Mouse (Mus musculus): ENCODE data around the gene Zfp971.
"Not testable (repeated sequence)": the region's sequence is repeated elsewhere in the genome, so short reads cannot be mapped to it uniquely, and the experiment has no call there.

Zfp971 gene

GRCm38 (mm10) chr2:178023011-178023611 is at the start of gene Zfp971:
TSS of gene Zfp971 (plus strand) at chr2:178023284.
- DNase-seq (ENCODE audit: low spot score): peak; percentile 36

- DNase-seq (ENCODE audit: low spot score): not testable (repeated sequence)
Observed at GRCm38 (mm10) chr2:177974814-177975213, 48.3 kb upstream of the Zfp971 start.

- DNase-seq (ENCODE audit: low spot score): not testable (repeated sequence)
Observed at GRCm38 (mm10) chr2:178019486-178019885, 3.6 kb upstream of the Zfp971 start.

GRCm38 (mm10) chr2:178020773-178021172 is 2.3 kb upstream of the Zfp971 start:
- not testable (repeated sequence) for DNase-seq (ENCODE audit: low spot score)

- not testable (repeated sequence) for DNase-seq (ENCODE audit: low spot score)
Observed at GRCm38 (mm10) chr2:178023861-178024260, 777 bp downstream of the Zfp971 start.

- DNase-seq (ENCODE audit: low spot score): not testable (repeated sequence)
Observed at GRCm38 (mm10) chr2:178027601-178028000, 4.5 kb downstream of the Zfp971 start.

- peak; percentile 35 for DNase-seq (ENCODE audit: low spot score)
Observed at GRCm38 (mm10) chr2:178058195-178058594, 35.1 kb downstream of the Zfp971 start.

- DNase-seq (ENCODE audit: low spot score): not testable (repeated sequence)
Observed at GRCm38 (mm10) chr2:178078166-178078717, 55.2 kb downstream of the Zfp971 start, which contains the start of gene Zfp931. TSS of gene Zfp931 (minus strand) at chr2:178078476.

All from embryo, embryonic 10 days (tissue).